Mouse (Mus musculus) liver, adult 2 months (tissue): Measurements from ENCODE around the gene Zfp367. TPM values are rescaled to one million over a fixed set of nuclear protein-coding genes. Genes with fewer than 3 reads are reported as not detected.

Source experiments
- DNase-seq: peaks from one replicate; pipeline ENCODE4 v3.0.0-alpha.2; 2011; ENCODE audit warnings: low read depth, low spot score; ENCODE audit errors: extremely low read depth
- H3K27ac ChIP-seq: fragments of 200-500 bp; replicated peaks from 2 replicates; pipeline ENCODE4 v1.5.1; 2012; ENCODE audit warnings: low read depth, mild to moderate bottlenecking, control low read depth, inconsistent platforms, low read length; ENCODE audit not compliant: insufficient read depth
- H3K27me3 ChIP-seq: fragments of 200-500 bp; 2 replicates; pipeline ENCODE4 v1.6.1; 2012; ENCODE audit warnings: mild to moderate bottlenecking, moderate library complexity, low read length, inconsistent platforms; ENCODE audit not compliant: control insufficient read depth, insufficient read depth
- H3K36me3 ChIP-seq: fragments of 200-500 bp; 2 replicates; pipeline ENCODE4 v1.6.1; 2012; ENCODE audit warnings: low read length, inconsistent platforms; ENCODE audit not compliant: control insufficient read depth, insufficient read depth
- H3K4me1 ChIP-seq: fragments of 200-500 bp; 2 replicates; pipeline ENCODE4 v1.6.1; 2011; ENCODE audit warnings: low read length; ENCODE audit not compliant: control insufficient read depth, insufficient read depth
- H3K4me3 ChIP-seq: fragments of 200-500 bp; 2 replicates; pipeline ENCODE4 v1.5.1; 2011; ENCODE audit warnings: low read depth, mild to moderate bottlenecking, control low read depth, low read length, moderate library complexity; ENCODE audit not compliant: insufficient read depth
- H3K79me2 ChIP-seq: fragments of 200-500 bp; 2 replicates; pipeline ENCODE4 v1.6.1; 2012; ENCODE audit warnings: inconsistent platforms, mild to moderate bottlenecking, low read length, moderate library complexity; ENCODE audit not compliant: control insufficient read depth, insufficient read depth
- H3K9ac ChIP-seq: fragments of 200-500 bp; 2 replicates; pipeline ENCODE4 v1.6.1; 2012; ENCODE audit warnings: low read depth, mild to moderate bottlenecking, control low read depth, inconsistent platforms, low read length
- CTCF ChIP-seq: fragments of 200-500 bp; IDR thresholded peaks from 2 replicates; pipeline ENCODE4 v1.5.1; 2011; ENCODE audit warnings: low read depth, low read length, control low read depth
- POLR2A ChIP-seq: fragments of 200-500 bp; IDR thresholded peaks from 2 replicates; pipeline ENCODE4 v1.6.1; 2011; ENCODE audit warnings: low read length, control low read depth; ENCODE audit not compliant: insufficient read depth; ENCODE audit errors: extremely low read depth
- WGBS: fragments of 180-500 bp; shearing (Covaris S2); methylation state at CpG from one replicate; pipeline ENCODE4 v1.1.7; 2018; 5-methylcytosine and 5-hydroxymethylcytosine counted together
- polyA plus RNA-seq: library from polyadenylated mRNA; depleted of rRNA; stranded (reverse); fragments of >200 nt; gene quantifications from 2 replicates; pipeline ENCODE4 v1.2.3, GENCODE M21; 2012; rRNA removed
- total RNA-seq: library from RNA; depleted of rRNA; stranded (reverse); fragments of >200 nt; gene quantifications from 2 replicates; pipeline ENCODE4 v1.2.3, GENCODE M21; 2014; rRNA removed

Gene Zfp367
- total RNA-seq (21.8 and 22.8 TPM in 2 replicates), polyA plus RNA-seq (4.0 and 5.3 TPM in 2 replicates)

DNA sequence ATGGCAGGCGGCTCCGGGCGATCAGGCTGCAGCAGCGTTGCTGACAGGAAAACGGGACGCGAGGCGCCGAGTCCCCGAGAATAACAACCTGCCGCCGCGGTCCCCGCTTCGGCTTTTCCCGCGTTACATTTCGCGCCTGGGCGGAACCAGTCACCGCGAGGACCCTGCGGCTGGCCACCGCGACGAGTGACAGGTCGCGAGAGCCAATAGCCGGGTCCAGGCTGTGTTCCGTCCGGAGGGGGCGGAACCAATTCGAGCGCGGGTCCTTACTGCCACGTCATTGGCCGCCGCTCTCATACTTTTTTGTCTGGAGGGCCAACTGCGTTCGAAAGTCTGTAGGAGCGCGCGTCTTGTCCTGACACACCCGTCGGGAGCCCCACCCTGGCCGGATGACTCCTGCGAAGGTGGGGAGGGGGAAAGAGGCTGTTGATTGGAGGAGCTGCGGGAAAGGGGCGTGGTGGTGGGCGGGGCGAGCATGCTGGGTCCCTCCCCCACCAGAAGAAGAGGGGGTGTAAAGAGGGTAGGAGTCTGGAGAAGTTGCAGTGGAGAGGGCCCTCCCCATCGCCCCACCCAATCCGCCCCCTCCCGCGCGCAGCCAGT is at the start of gene Zfp367:
Gene Zfp367, minus strand, starts transcription at position 120 of the 600 bp plus-strand sequence.
- Histone ChIP-seq H3K27ac (peak within 1 kb of the TSS; percentile 45), H3K4me3 (peak within 1 kb of the TSS; percentile 84), H3K4me1 (no peaks in the 10 kb centered on the region), H3K79me2 (0 out of 2 replicates have a peak, but pooled peaks cover 2% of the 10 kb centered on the region), H3K9ac (peak within 1 kb of the TSS; percentile 76), H3K27me3 (no peaks in the 10 kb centered on the region), H3K36me3 (no peaks in the 10 kb centered on the region)
- TF ChIP-seq CTCF (no peak), POLR2A (no peak)
- DNase-seq = peak; percentile 93
- WGBS = under 1% methylated on average over 56 of the region's 56 CpGs

GRCm38 (mm10) chr13:64200911-64201310 is 47.9 kb upstream of the Zfp367 start:
- no peak for TF ChIP-seq POLR2A
- TF ChIP-seq CTCF = no peak
- 93% methylated on average over 4 of the region's 4 CpGs for WGBS
- Histone ChIP-seq H3K27me3 (no peaks in the 10 kb centered on the region), H3K9ac (no peak overlapping the region), H3K36me3 (peaks cover 34% of the 10 kb centered on the region), H3K79me2 (no peaks in the 10 kb centered on the region), H3K4me1 (no peaks in the 10 kb centered on the region), H3K27ac (no peak overlapping the region), H3K4me3 (no peak overlapping the region)
- DNase-seq = no peak

- H3K79me2 ChIP-seq = no peaks in the 10 kb centered on the region
- no peak overlapping the region for H3K4me3 ChIP-seq
- TF ChIP-seq CTCF = no peak
- no peak for TF ChIP-seq POLR2A
- WGBS = 80% methylated on average over 4 of the region's 4 CpGs
- no peaks in the 10 kb centered on the region for H3K27me3 ChIP-seq
- peaks cover 44% of the 10 kb centered on the region for H3K36me3 ChIP-seq
- DNase-seq = no peak
- no peak overlapping the region for H3K27ac ChIP-seq
- H3K9ac ChIP-seq = no peak overlapping the region
- no peaks in the 10 kb centered on the region for H3K4me1 ChIP-seq
Measured at GRCm38 (mm10) chr13:64198310-64198709, 45.3 kb upstream of the Zfp367 start.

GRCm38 (mm10) chr13:64197899-64198298 is 44.9 kb upstream of the Zfp367 start:
- H3K36me3 ChIP-seq = peaks cover 42% of the 10 kb centered on the region
- no peaks in the 10 kb centered on the region for H3K4me1 ChIP-seq
- no peaks in the 10 kb centered on the region for H3K27me3 ChIP-seq
- TF ChIP-seq CTCF (no peak), POLR2A (no peak)
- H3K27ac ChIP-seq = no peak overlapping the region
- no peaks in the 10 kb centered on the region for H3K79me2 ChIP-seq
- no peak overlapping the region for H3K4me3 ChIP-seq
- no peak for DNase-seq
- no peak overlapping the region for H3K9ac ChIP-seq
- WGBS = 92% methylated on average over 6 of the region's 6 CpGs

DNA sequence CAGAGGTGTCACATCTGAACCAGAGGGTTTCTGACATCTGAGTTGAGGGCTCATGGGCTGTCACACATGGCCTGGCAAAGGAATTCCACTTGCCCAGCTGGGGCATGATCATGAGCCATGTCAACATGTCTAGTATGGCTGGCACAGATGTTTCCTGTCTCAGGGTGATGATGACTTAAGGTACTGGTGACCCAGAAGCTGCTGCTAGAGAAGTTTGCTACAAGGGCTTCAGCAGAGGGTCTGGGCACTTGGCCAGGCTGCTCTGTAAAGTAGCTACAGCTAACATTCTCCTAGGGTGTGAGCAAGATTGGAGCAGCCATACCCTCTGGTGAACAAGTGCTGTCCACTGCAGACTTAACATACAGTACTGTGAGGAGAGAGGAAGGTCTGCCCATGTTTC is 34.1 kb upstream of the Zfp367 start:
- peaks cover 13% of the 10 kb centered on the region for H3K36me3 ChIP-seq

GRCm38 (mm10) chr13:64186516-64186915 is 33.5 kb upstream of the Zfp367 start:
- H3K27me3 ChIP-seq = no peaks in the 10 kb centered on the region
- H3K4me3 ChIP-seq = no peak overlapping the region
- no peaks in the 10 kb centered on the region for H3K79me2 ChIP-seq
- DNase-seq = no peak
- peaks cover 11% of the 10 kb centered on the region for H3K36me3 ChIP-seq
- WGBS = 94% methylated on average over 4 of the region's 4 CpGs
- TF ChIP-seq CTCF (no peak), POLR2A (no peak)
- H3K9ac ChIP-seq = no peak overlapping the region
- H3K4me1 ChIP-seq = peaks cover 22% of the 10 kb centered on the region
- H3K27ac ChIP-seq = no peak overlapping the region

More for the DNA sequence above, 34.1 kb upstream of the Zfp367 start:
- no peaks in the 10 kb centered on the region for H3K79me2 ChIP-seq
- peaks cover 18% of the 10 kb centered on the region for H3K4me1 ChIP-seq
- DNase-seq = no peak
- no peak overlapping the region for H3K4me3 ChIP-seq
- H3K9ac ChIP-seq = no peak overlapping the region
- H3K27me3 ChIP-seq = no peaks in the 10 kb centered on the region
- no peak for TF ChIP-seq CTCF
- no peak overlapping the region for H3K27ac ChIP-seq
